Mouse (Mus musculus) heart, adult 2 months (tissue): Measurements from ENCODE around the gene Mfsd2a. TPM values are rescaled to one million over a fixed set of nuclear protein-coding genes. Genes with fewer than 3 reads are reported as not detected.
"Not testable (repeated sequence)": the region's sequence is repeated elsewhere in the genome, so short reads cannot be mapped to it uniquely, and the experiment has no call there.

ENCODE experiments used
- DNase-seq, 2 experiments: peaks; one replicate each; pipeline ENCODE4 v3.0.0; 2021
- H3K27ac ChIP-seq: fragments of 200-600 bp; 2 replicates; pipeline ENCODE4 v1.8.1; 2022
- H3K27me3 ChIP-seq: fragments of 200-500 bp; 2 replicates; pipeline ENCODE4 v1.6.1; 2012; ENCODE audit warnings: mild to moderate bottlenecking, low read length, inconsistent platforms, mixed read lengths; ENCODE audit not compliant: control insufficient read depth, insufficient read depth
- H3K36me3 ChIP-seq: fragments of 200-500 bp; 2 replicates; pipeline ENCODE4 v1.6.1; 2012; ENCODE audit warnings: low read length, inconsistent platforms; ENCODE audit not compliant: control insufficient read depth, insufficient read depth
- H3K4me1 ChIP-seq: fragments of 200-500 bp; 2 replicates; pipeline ENCODE4 v1.6.1; 2011; ENCODE audit warnings: low read length; ENCODE audit not compliant: control insufficient read depth, insufficient read depth
- H3K4me3 ChIP-seq: fragments of 200-600 bp; 2 replicates; pipeline ENCODE4 v1.8.1; 2022
- H3K79me2 ChIP-seq: fragments of 200-500 bp; replicated peaks from 2 replicates; pipeline ENCODE4 v1.6.1; 2012; ENCODE audit warnings: mild to moderate bottlenecking, inconsistent platforms, low read length, moderate library complexity, mixed read lengths; ENCODE audit not compliant: control insufficient read depth, insufficient read depth
- H3K9ac ChIP-seq: fragments of 200-500 bp; 2 replicates; pipeline ENCODE4 v1.6.1; 2012; ENCODE audit warnings: low read depth, mild to moderate bottlenecking, control low read depth, inconsistent platforms, low read length, mixed read lengths
- CTCF ChIP-seq: fragments of 200-600 bp; IDR thresholded peaks from 2 replicates; pipeline ENCODE4 v1.8.1; 2022; ENCODE audit warnings: antibody characterized with exemption, mild to moderate bottlenecking, moderate library complexity
- EP300 ChIP-seq: fragments of 200-500 bp; IDR thresholded peaks from 2 replicates; pipeline ENCODE4 v1.6.1; 2011; ENCODE audit warnings: low read depth, low read length, control low read depth; ENCODE audit not compliant: insufficient read depth
- POLR2A ChIP-seq: fragments of 200-500 bp; IDR thresholded peaks from 2 replicates; pipeline ENCODE4 v1.6.1; 2011; ENCODE audit warnings: mild to moderate bottlenecking, low read depth, low read length, control low read depth; ENCODE audit not compliant: insufficient read depth
- WGBS: fragments of 180-500 bp; shearing (Covaris S2); methylation state at CpG from one replicate; pipeline ENCODE4 v1.1.7; 2018; 5-methylcytosine and 5-hydroxymethylcytosine counted together
- intact Hi-C: fragments of 180-260 bp; cut with DNase I; formaldehyde crosslinking; loops from one replicate; pipeline ENCODE4 v1.15.1; 2025
- polyA plus RNA-seq: library from polyadenylated mRNA; depleted of rRNA; stranded (reverse); fragments of >200 nt; gene quantifications from 2 replicates; pipeline ENCODE4 v1.2.3, GENCODE M21; 2012
- total RNA-seq, 2 experiments: library from RNA; stranded (reverse); gene quantifications; 2 replicates each; pipeline ENCODE4 v1.2.3; 2021

Gene Mfsd2a
- total and polyA plus RNA-seq, 3 experiments = 0.12 to 0.39 (median 0.23) TPM

DNA sequence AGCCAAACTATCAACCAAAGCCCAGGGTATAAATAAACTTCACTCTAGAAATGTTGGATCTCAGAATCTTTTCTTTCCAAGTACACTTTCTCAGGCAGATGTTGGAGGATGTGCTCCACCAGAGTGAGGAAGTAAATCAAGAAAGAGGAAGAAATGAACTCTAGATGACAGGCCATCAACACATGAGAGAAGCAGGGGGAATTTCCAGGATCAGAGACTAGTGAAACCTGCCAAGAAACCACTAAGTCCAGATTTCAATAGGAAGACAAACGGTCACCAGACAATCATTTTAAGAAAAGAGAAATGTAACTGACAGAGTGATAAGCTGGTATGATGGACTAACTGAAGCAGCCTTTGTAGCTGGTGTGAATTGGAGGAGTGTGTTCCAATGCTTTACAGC lies 30.2 kb upstream of the Mfsd2a start:
- H3K9ac ChIP-seq = no peak overlapping the region
- no peak overlapping the region for H3K27ac ChIP-seq
- H3K4me1 ChIP-seq = no peaks in the 10 kb centered on the region
- TF ChIP-seq POLR2A (no peak), EP300 (no peak), CTCF (no peak)
- H3K36me3 ChIP-seq = no peaks in the 10 kb centered on the region
- intact Hi-C loops = no loop called here
- H3K79me2 ChIP-seq = no peaks in the 10 kb centered on the region
- no peak overlapping the region for H3K4me3 ChIP-seq
- DNase-seq = no peak
- 0 out of 2 replicates have a peak, but pooled peaks cover 4% of the 10 kb centered on the region for H3K27me3 ChIP-seq
- WGBS = 34% methylated on average over 1 of the region's 1 CpGs

GRCm38 (mm10) chr4:122988004-122988403 lies 27.0 kb upstream of the Mfsd2a start:
- H3K4me1 ChIP-seq, H3K79me2 ChIP-seq, intact Hi-C loops, H3K27me3 ChIP-seq, H3K36me3 ChIP-seq, H3K4me3 ChIP-seq, DNase-seq, H3K9ac ChIP-seq, H3K27ac ChIP-seq: not testable (repeated sequence)
- TF ChIP-seq CTCF = peak; percentile 34
- WGBS = 68% methylated on average over 3 of the region's 3 CpGs

- no peak for TF ChIP-seq POLR2A
- TF ChIP-seq EP300 = no peak
- TF ChIP-seq CTCF = no peak
- WGBS = 30% methylated on average over 4 of the region's 4 CpGs
- intact Hi-C loops = loop anchor here (2.0 kb wide), 1 partner anchor 179 kb away; no protein-coding TSS in a partner anchor
These were observed 26.4 kb upstream of the Mfsd2a start for GRCm38 (mm10) chr4:122987421-122987820.

DNA sequence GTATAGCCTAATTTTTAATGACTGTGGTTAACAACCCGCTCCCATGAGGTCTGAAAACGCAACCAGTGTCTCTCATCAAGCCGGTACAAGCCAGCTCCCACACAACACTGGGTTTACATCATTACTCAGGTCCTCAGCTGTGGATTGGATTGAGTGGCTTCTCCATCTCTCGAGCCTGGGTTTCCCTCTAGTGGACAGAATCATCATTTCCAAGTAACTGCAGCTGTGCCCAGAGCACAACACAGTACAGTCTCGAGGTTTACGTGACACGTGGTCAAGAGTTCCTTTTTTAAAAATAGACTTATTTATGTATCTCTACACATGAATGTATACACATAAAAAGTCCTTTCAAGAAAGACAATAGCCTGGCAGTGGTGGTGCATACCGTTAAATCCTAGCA lies 24.1 kb upstream of the Mfsd2a start:
- no peaks in the 10 kb centered on the region for H3K4me1 ChIP-seq
- no peak for TF ChIP-seq POLR2A
- peak; percentile 81 for TF ChIP-seq CTCF
- peak; percentile 60; the same call in 1 of the 2 replicates for TF ChIP-seq EP300
- H3K4me3 ChIP-seq = no peak overlapping the region
- no peaks in the 10 kb centered on the region for H3K79me2 ChIP-seq
- intact Hi-C loops = loop anchor here (1.0 to 2.0 kb wide), 2 partner anchors 42 to 87 kb away; no protein-coding TSS in a partner anchor
- peak; percentile 30 to 37 for DNase-seq
- no peaks in the 10 kb centered on the region; the same call in 1 of the 2 replicates for H3K27me3 ChIP-seq
- H3K27ac ChIP-seq = no peak overlapping the region
- 14% methylated on average over 8 of the region's 8 CpGs for WGBS
- no peaks in the 10 kb centered on the region for H3K36me3 ChIP-seq
- H3K9ac ChIP-seq = no peak overlapping the region

More at GRCm38 (mm10) chr4:122987421-122987820, 26.4 kb upstream of the Mfsd2a start:
- no peaks in the 10 kb centered on the region for H3K4me1 ChIP-seq
- no peak overlapping the region for H3K27ac ChIP-seq
- H3K4me3 ChIP-seq = no peak overlapping the region
- no peak for DNase-seq
- no peaks in the 10 kb centered on the region for H3K79me2 ChIP-seq
- H3K36me3 ChIP-seq = no peaks in the 10 kb centered on the region
- no peak overlapping the region for H3K9ac ChIP-seq
- no peaks in the 10 kb centered on the region; the same call in 1 of the 2 replicates for H3K27me3 ChIP-seq

DNA sequence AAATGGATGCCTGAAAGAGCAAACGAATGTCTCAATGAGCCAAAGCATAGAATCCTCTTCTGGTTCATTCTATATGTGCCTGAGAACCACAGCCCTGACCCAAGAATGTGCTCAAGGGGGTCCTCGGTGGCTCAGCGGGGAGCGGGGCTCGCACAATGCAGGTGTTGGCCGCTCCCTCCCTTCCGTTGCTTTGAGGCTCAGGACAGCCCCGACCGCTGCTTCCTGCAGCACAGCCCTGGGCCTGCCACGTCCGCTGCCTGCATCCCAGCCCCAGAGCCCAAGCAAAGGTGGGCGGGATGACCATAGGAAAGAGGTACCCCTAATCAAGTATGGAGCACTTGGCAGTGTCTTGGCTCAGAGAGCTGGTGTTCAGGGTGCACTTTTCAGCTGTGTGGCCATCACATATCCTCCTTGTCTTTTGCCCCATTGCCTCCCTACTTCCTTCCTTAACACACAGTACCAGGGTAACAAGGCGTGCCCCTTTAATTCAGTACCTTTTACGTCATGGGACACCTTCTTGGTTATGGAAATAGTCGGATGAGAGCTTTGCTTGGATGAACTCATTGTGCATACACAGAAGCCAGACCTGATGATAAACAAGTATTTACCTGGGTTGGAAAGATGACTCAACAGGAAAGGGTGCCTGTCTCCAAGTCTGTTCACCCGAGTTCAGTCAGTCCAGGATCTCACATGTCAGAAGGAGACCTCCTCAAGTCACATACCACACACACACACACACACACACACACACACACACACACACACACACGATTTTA lies 22.7 kb upstream of the Mfsd2a start:
- TF ChIP-seq CTCF = no peak
- TF ChIP-seq EP300 = no peak
- no peak for TF ChIP-seq POLR2A
- Histone ChIP-seq H3K4me3 (no peak overlapping the region), H3K4me1 (no peaks in the 10 kb centered on the region), H3K36me3 (no peaks in the 10 kb centered on the region), H3K9ac (no peak overlapping the region), H3K27me3 (no peaks in the 10 kb centered on the region; the same call in 1 of the 2 replicates), H3K27ac (no peak overlapping the region), H3K79me2 (no peaks in the 10 kb centered on the region)
- DNase-seq = no peak
- intact Hi-C loops = loop anchor here (2.0 kb wide), 1 partner anchor 41 kb away; no protein-coding TSS in a partner anchor
- 26% methylated on average over 17 of the region's 17 CpGs for WGBS

DNA sequence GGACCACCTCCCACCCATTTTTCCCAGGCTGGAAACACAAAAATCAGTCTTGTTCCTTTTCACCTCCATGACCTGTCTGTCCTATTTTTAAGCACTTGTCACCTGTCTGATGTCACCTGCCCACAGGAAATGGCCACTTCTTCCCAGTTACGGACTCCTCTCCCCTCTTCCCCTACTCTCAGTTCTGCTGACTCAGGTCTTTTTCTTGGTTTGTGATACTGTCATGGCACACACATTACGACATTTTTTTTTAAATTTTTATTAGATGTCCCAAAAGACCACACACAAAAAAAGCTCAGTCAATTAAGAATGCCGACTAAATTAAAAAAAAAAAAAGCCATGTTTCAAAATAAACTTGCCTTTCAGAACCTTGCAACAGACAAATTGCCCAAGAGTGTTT lies 21.5 kb upstream of the Mfsd2a start:
- no peak for DNase-seq
- no peak for TF ChIP-seq EP300
- WGBS = 71% methylated on average over 3 of the region's 3 CpGs
- no peak overlapping the region for H3K27ac ChIP-seq
- H3K4me1 ChIP-seq = no peaks in the 10 kb centered on the region
- no peak overlapping the region for H3K4me3 ChIP-seq
- no peak overlapping the region for H3K9ac ChIP-seq
- no peaks in the 10 kb centered on the region; the same call in 1 of the 2 replicates for H3K27me3 ChIP-seq
- H3K36me3 ChIP-seq = no peaks in the 10 kb centered on the region
- intact Hi-C loops = no loop called here
- H3K79me2 ChIP-seq = no peaks in the 10 kb centered on the region
